Mouse (Mus musculus) limb, embryonic 14.5 days (tissue): ENCODE results near the gene Cyb5r3. TPM values are rescaled to one million over a fixed set of nuclear protein-coding genes. Genes with fewer than 3 reads are reported as not detected.
"Not testable (repeated sequence)": the region's sequence is repeated elsewhere in the genome, so short reads cannot be mapped to it uniquely, and the experiment has no call there.

Source experiments
- ATAC-seq: fragments of 200-750 bp; cut with Nextera tagmentation; 2 replicates; pipeline ENCODE4 v1.8.0; 2017; ENCODE audit warnings: low read depth, moderate number of reproducible peaks, moderate TSS enrichment; ENCODE audit not compliant: low FRiP score
- DNase-seq: peaks from one replicate; pipeline ENCODE4 v3.0.0-alpha.2; 2015; ENCODE audit warnings: low spot score
- H3K27ac ChIP-seq: fragments of 300-500 bp; sonication (generic); replicated peaks from 2 replicates; pipeline ENCODE4 v1.5.1; 2014; ENCODE audit warnings: low read depth, mild to moderate bottlenecking, low read length, moderate library complexity, mixed read lengths
- H3K27me3 ChIP-seq: fragments of 300-500 bp; sonication (generic); 2 replicates; pipeline ENCODE4 v1.6.1; 2014; ENCODE audit warnings: low read length, mixed read lengths; ENCODE audit not compliant: control insufficient read depth, insufficient read depth
- H3K36me3 ChIP-seq: fragments of 300-500 bp; sonication (generic); 2 replicates; pipeline ENCODE4 v1.6.1; 2014; ENCODE audit warnings: mild to moderate bottlenecking, low read length, moderate library complexity, mixed read lengths; ENCODE audit not compliant: control insufficient read depth, insufficient read depth
- H3K4me1 ChIP-seq: fragments of 300-500 bp; sonication (generic); 2 replicates; pipeline ENCODE4 v1.6.1; 2014; ENCODE audit warnings: antibody characterized with exemption, low read length, mixed read lengths; ENCODE audit not compliant: control insufficient read depth, insufficient read depth
- H3K4me2 ChIP-seq: fragments of 300-500 bp; sonication (generic); replicated peaks from 2 replicates; pipeline ENCODE4 v1.6.1; 2014; ENCODE audit warnings: low read depth, mild to moderate bottlenecking, low read length, moderate library complexity; ENCODE audit not compliant: severe bottlenecking
- H3K4me3 ChIP-seq: fragments of 300-500 bp; sonication (generic); replicated peaks from 2 replicates; pipeline ENCODE4 v1.5.1; 2014; ENCODE audit warnings: low read length
- H3K9ac ChIP-seq: fragments of 300-500 bp; sonication (generic); 2 replicates; pipeline ENCODE4 v1.6.1; 2014; ENCODE audit warnings: mild to moderate bottlenecking, low read depth, low read length, moderate library complexity; ENCODE audit not compliant: severe bottlenecking
- H3K9me3 ChIP-seq: fragments of 300-500 bp; sonication (generic); 2 replicates; pipeline ENCODE4 v1.6.1; 2016; ENCODE audit warnings: low read length; ENCODE audit not compliant: control insufficient read depth
- POLR2A ChIP-seq: fragments of 200-500 bp; IDR thresholded peaks from 2 replicates; pipeline ENCODE4 v1.8.0; 2012; ENCODE audit warnings: inconsistent platforms, mild to moderate bottlenecking, moderate library complexity, borderline replicate concordance; ENCODE audit not compliant: insufficient read depth, insufficient read length; ENCODE audit errors: extremely low read depth
- WGBS: fragments of 180-500 bp; shearing (Covaris S2); extraction: QIAGEN DNeasy Blood & Tissue Kit; methylation state at CpG from one replicate; pipeline ENCODE4 v1.1.7; 2014; 5-methylcytosine and 5-hydroxymethylcytosine counted together
- polyA plus RNA-seq, 2 experiments: library from polyadenylated mRNA; depleted of rRNA in 1 of 2; stranded (reverse) in 1 of 2; unstranded in 1 of 2; fragments of >200 nt; fragmentation: Nextera tagmentation in 1 of 2; extraction: Ambion mirVana in 1 of 2; gene quantifications; 2 replicates each; pipeline versions ENCODE4 v1.2.1 to v1.2.3; 2012 to 2014

Cyb5r3 gene
- polyA plus RNA-seq, 2 experiments = 73.3 to 136 TPM

GRCm38 (mm10) chr15:83129530-83130231 is 42.7 kb downstream of the Cyb5r3 start:
- no peaks in the 10 kb centered on the region for H3K4me1 ChIP-seq
- DNase-seq (no peak), ATAC-seq (no peak)
- no peak overlapping the region for H3K27ac ChIP-seq
- H3K36me3 ChIP-seq = peaks cover 95% of the 10 kb centered on the region
- H3K27me3 ChIP-seq = no peaks in the 10 kb centered on the region
- 90% methylated on average over 7 of the region's 7 CpGs for WGBS
- TF ChIP-seq POLR2A = no peak
- H3K4me3 ChIP-seq = no peak overlapping the region
- no peaks in the 10 kb centered on the region for H3K9me3 ChIP-seq
- H3K4me2 ChIP-seq = no peak overlapping the region
- H3K9ac ChIP-seq = no peak overlapping the region

GRCm38 (mm10) chr15:83127037-83127436 is 45.4 kb downstream of the Cyb5r3 start:
- peak; percentile 59 for ATAC-seq
- 81% methylated on average over 3 of the region's 3 CpGs for WGBS
- H3K4me2 ChIP-seq, H3K27ac ChIP-seq, H3K4me1 ChIP-seq, H3K9me3 ChIP-seq, H3K4me3 ChIP-seq, H3K9ac ChIP-seq, H3K27me3 ChIP-seq, DNase-seq: not testable (repeated sequence)
- H3K36me3 ChIP-seq = peaks cover 71% of the 10 kb centered on the region

GRCm38 (mm10) chr15:83126582-83126981 is 45.8 kb downstream of the Cyb5r3 start:
- no peak overlapping the region for H3K27ac ChIP-seq
- TF ChIP-seq POLR2A = no peak
- no peaks in the 10 kb centered on the region for H3K9me3 ChIP-seq
- H3K4me3 ChIP-seq = no peak overlapping the region
- 87% methylated on average over 9 of the region's 9 CpGs for WGBS
- ATAC-seq (peak; percentile 27; the same call in 1 of the 2 replicates), DNase-seq (peak; percentile 29)
- H3K36me3 ChIP-seq = peaks cover 66% of the 10 kb centered on the region
- no peaks in the 10 kb centered on the region for H3K4me1 ChIP-seq
- no peak overlapping the region for H3K4me2 ChIP-seq
- no peak overlapping the region for H3K9ac ChIP-seq
- no peaks in the 10 kb centered on the region for H3K27me3 ChIP-seq

- Histone ChIP-seq H3K4me1 (no peaks in the 10 kb centered on the region), H3K4me3 (no peak overlapping the region), H3K9me3 (no peaks in the 10 kb centered on the region), H3K9ac (no peak overlapping the region), H3K27me3 (no peaks in the 10 kb centered on the region), H3K27ac (0 out of 2 replicates have a peak overlapping the region, but pooled peaks have one; percentile 4), H3K36me3 (peaks cover 50% of the 10 kb centered on the region), H3K4me2 (no peak overlapping the region)
- DNase-seq (no peak), ATAC-seq (no peak)
- TF ChIP-seq POLR2A = no peak
- WGBS = 61% methylated on average over 5 of the region's 5 CpGs
Observed at GRCm38 (mm10) chr15:83124625-83125024, 47.8 kb downstream of the Cyb5r3 start.

GRCm38 (mm10) chr15:83122566-83123145 is 49.7 kb downstream of the Cyb5r3 start, which contains the start of gene Rrp7a:
Gene Rrp7a, minus strand, starts transcription at chr15:83122801.
- peak; percentile 87 for DNase-seq
- Histone ChIP-seq H3K27me3 (no peaks in the 10 kb centered on the region), H3K4me2 (peak within 1 kb of the TSS; percentile 58), H3K4me1 (no peaks in the 10 kb centered on the region), H3K27ac (peak within 1 kb of the TSS; percentile 63), H3K4me3 (peak within 1 kb of the TSS; percentile 87), H3K9me3 (no peaks in the 10 kb centered on the region), H3K9ac (peak within 1 kb of the TSS; percentile 61), H3K36me3 (peaks cover 50% of the 10 kb centered on the region)
- peak; percentile 86 for ATAC-seq
- no peak for TF ChIP-seq POLR2A
- 10% methylated on average over 32 of the region's 32 CpGs for WGBS
